Mouse (Mus musculus): ENCODE measurements at regions not wholly inside any gene's neighbourhood (a gene's known extent, or its start where the extent isn't known, plus 50 kb on each side); places are given as distances from the start of the nearest gene placed in this dataset.

DNA sequence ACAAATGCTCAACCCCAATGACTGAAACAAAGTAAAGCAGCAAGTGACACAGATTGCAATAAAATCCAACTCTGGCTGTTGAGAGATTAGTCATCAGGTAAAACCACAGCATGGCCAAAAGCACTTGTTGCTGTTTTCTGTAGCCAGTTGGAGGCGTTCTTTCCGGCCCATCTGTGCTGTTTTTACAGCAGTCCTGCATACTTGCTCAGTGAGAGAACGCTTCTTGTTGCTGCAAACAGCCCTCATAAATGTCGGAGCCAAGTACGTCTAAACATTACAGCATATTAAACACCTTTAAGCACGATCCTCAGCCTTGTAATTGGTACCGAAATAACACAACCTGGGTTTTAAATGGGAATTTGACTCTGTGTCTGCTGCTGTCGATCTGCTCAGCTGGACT is 65.6 kb upstream of the Hs3st3a1 start:
- Histone ChIP-seq H3K4me2 (ENCODE audit: low read length) (no peak overlapping the region), H3K9me3 (ENCODE audit: control insufficient read depth, low read length) (no peaks in the 10 kb centered on the region), H3K36me3 (ENCODE audit: control insufficient read depth, insufficient read depth, low read length) (no peaks in the 10 kb centered on the region), H3K27me3 (ENCODE audit: control insufficient read depth, insufficient read depth, low read length) (no peaks in the 10 kb centered on the region), H3K27ac (replicated peaks; ENCODE audit: low read depth, low read length) (no peak overlapping the region), H3K9ac (replicated peaks; ENCODE audit: low read length) (no peak overlapping the region), H3K4me1 (ENCODE audit: control insufficient read depth, insufficient read depth, low read length) (no peaks in the 10 kb centered on the region), H3K4me3 (replicated peaks; ENCODE audit: low read depth, low read length) (no peak overlapping the region)
- no peak for ATAC-seq (ENCODE audit: low FRiP score, low TSS enrichment)
- no peak for DNase-seq
- WGBS = 81% methylated on average over 8 of the region's 8 CpGs

GRCm38 (mm10) chr11:64335456-64335855 is 99.7 kb upstream of the Hs3st3a1 start:
- Histone ChIP-seq H3K27ac (replicated peaks; ENCODE audit: low read depth, low read length) (no peak overlapping the region), H3K36me3 (ENCODE audit: control insufficient read depth, insufficient read depth, low read length) (no peaks in the 10 kb centered on the region), H3K9ac (replicated peaks; ENCODE audit: low read length) (no peak overlapping the region), H3K4me2 (ENCODE audit: low read length) (no peak overlapping the region), H3K4me1 (ENCODE audit: control insufficient read depth, insufficient read depth, low read length) (no peaks in the 10 kb centered on the region), H3K27me3 (ENCODE audit: control insufficient read depth, insufficient read depth, low read length) (no peaks in the 10 kb centered on the region), H3K4me3 (replicated peaks; ENCODE audit: low read depth, low read length) (no peak overlapping the region), H3K9me3 (ENCODE audit: control insufficient read depth, low read length) (no peaks in the 10 kb centered on the region)
- 80% methylated on average over 11 of the region's 11 CpGs for WGBS
- ATAC-seq (ENCODE audit: low FRiP score, low TSS enrichment) = no peak
- no peak for DNase-seq

DNA sequence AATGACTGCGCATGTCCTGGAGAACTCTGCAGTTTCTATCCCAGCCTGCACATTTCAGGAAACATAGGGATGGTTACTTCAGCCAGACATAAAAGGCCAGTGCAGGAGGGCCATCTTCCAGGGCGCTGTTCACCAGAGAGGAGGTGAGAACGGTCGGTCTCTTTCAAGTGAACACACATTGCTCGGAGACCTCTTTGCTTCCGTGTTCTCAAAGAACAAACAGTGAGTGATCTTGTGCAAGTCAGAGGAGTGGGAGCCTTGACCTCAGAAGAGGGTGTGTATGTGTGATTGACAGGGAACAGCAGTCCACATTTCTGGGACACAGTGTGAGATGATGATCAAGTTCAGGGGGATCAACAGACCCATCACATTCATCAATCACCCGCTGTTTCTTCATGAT is 102.7 kb upstream of the Hs3st3a1 start:
- Histone ChIP-seq H3K9me3 (ENCODE audit: control insufficient read depth, low read length) (no peaks in the 10 kb centered on the region), H3K27me3 (ENCODE audit: control insufficient read depth, insufficient read depth, low read length) (no peaks in the 10 kb centered on the region), H3K4me2 (ENCODE audit: low read length) (no peak overlapping the region), H3K27ac (replicated peaks; ENCODE audit: low read depth, low read length) (no peak overlapping the region), H3K36me3 (ENCODE audit: control insufficient read depth, insufficient read depth, low read length) (no peaks in the 10 kb centered on the region), H3K4me3 (replicated peaks; ENCODE audit: low read depth, low read length) (no peak overlapping the region), H3K9ac (replicated peaks; ENCODE audit: low read length) (no peak overlapping the region), H3K4me1 (ENCODE audit: control insufficient read depth, insufficient read depth, low read length) (no peaks in the 10 kb centered on the region)
- WGBS = 85% methylated on average over 7 of the region's 7 CpGs
- no peak for ATAC-seq (ENCODE audit: low FRiP score, low TSS enrichment)
- no peak for DNase-seq

DNA sequence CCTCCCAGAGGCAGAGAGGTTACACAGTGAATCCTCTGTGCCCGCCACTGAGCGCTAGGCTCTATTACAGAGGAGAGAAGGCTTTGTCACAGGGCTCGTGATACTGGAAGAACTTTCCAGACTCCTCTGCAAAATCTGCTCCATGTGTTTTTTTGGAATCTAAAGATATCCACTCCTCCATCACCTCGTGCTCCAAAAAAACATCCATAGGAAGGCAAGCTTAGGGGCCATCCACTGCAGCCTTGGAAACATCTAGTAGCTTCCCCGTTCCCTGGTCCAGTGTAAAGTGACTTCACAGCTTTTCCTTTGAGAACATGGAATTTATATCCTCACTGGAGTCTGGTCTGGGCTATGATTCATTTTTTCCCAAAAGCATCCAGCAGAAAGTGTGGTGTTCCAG is 103.3 kb upstream of the Hs3st3a1 start:
- DNase-seq = no peak
- no peaks in the 10 kb centered on the region for H3K27me3 ChIP-seq (ENCODE audit: control insufficient read depth, insufficient read depth, low read length)
- 87% methylated on average over 5 of the region's 5 CpGs for WGBS
- H3K27ac ChIP-seq (replicated peaks; ENCODE audit: low read depth, low read length) = no peak overlapping the region
- no peak overlapping the region for H3K9ac ChIP-seq (replicated peaks; ENCODE audit: low read length)
- H3K4me1 ChIP-seq (ENCODE audit: control insufficient read depth, insufficient read depth, low read length) = no peaks in the 10 kb centered on the region
- no peak for ATAC-seq (ENCODE audit: low FRiP score, low TSS enrichment)
- no peaks in the 10 kb centered on the region for H3K36me3 ChIP-seq (ENCODE audit: control insufficient read depth, insufficient read depth, low read length)
- no peak overlapping the region for H3K4me2 ChIP-seq (ENCODE audit: low read length)
- H3K4me3 ChIP-seq (replicated peaks; ENCODE audit: low read depth, low read length) = no peak overlapping the region
- no peaks in the 10 kb centered on the region for H3K9me3 ChIP-seq (ENCODE audit: control insufficient read depth, low read length)

GRCm38 (mm10) chr11:64329129-64329528 is 106.0 kb upstream of the Hs3st3a1 start:
- ATAC-seq (ENCODE audit: low FRiP score, low TSS enrichment) = no peak
- no peak for DNase-seq
- Histone ChIP-seq H3K27me3 (ENCODE audit: control insufficient read depth, insufficient read depth, low read length) (no peaks in the 10 kb centered on the region), H3K4me3 (replicated peaks; ENCODE audit: low read depth, low read length) (no peak overlapping the region), H3K9ac (replicated peaks; ENCODE audit: low read length) (no peak overlapping the region), H3K27ac (replicated peaks; ENCODE audit: low read depth, low read length) (no peak overlapping the region), H3K36me3 (ENCODE audit: control insufficient read depth, insufficient read depth, low read length) (no peaks in the 10 kb centered on the region), H3K4me2 (ENCODE audit: low read length) (no peak overlapping the region), H3K4me1 (ENCODE audit: control insufficient read depth, insufficient read depth, low read length) (no peaks in the 10 kb centered on the region), H3K9me3 (ENCODE audit: control insufficient read depth, low read length) (no peaks in the 10 kb centered on the region)
- WGBS = 79% methylated on average over 3 of the region's 3 CpGs

DNA sequence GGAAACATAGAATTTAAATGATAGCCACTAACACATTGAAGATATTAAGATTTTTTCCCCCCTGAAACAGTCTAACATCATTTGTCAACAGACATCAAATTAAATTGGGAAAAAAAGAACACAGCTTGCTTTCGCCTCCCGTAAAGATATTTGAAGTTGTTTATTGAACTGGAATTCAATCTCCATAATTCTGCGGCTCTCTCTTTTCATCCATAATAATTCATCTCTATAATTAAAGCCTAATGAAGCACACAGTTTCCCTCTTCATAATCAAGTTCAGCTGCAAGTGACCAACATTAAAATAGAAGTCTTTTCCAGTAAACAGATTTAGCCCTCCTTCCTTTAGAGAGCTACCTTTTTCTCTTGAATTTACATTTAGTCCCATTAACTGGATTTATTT is 107.4 kb upstream of the Hs3st3a1 start:
- WGBS = 85% methylated on average over 3 of the region's 3 CpGs
- H3K9ac ChIP-seq (replicated peaks; ENCODE audit: low read length) = no peak overlapping the region
- DNase-seq (no peak), ATAC-seq (ENCODE audit: low FRiP score, low TSS enrichment) (no peak)
- H3K4me3 ChIP-seq (replicated peaks; ENCODE audit: low read depth, low read length) = no peak overlapping the region
- H3K27ac ChIP-seq (replicated peaks; ENCODE audit: low read depth, low read length) = no peak overlapping the region
- H3K36me3 ChIP-seq (ENCODE audit: control insufficient read depth, insufficient read depth, low read length) = no peaks in the 10 kb centered on the region
- H3K27me3 ChIP-seq (ENCODE audit: control insufficient read depth, insufficient read depth, low read length) = no peaks in the 10 kb centered on the region
- no peaks in the 10 kb centered on the region for H3K9me3 ChIP-seq (ENCODE audit: control insufficient read depth, low read length)
- H3K4me1 ChIP-seq (ENCODE audit: control insufficient read depth, insufficient read depth, low read length) = no peaks in the 10 kb centered on the region
- no peak overlapping the region for H3K4me2 ChIP-seq (ENCODE audit: low read length)

DNA sequence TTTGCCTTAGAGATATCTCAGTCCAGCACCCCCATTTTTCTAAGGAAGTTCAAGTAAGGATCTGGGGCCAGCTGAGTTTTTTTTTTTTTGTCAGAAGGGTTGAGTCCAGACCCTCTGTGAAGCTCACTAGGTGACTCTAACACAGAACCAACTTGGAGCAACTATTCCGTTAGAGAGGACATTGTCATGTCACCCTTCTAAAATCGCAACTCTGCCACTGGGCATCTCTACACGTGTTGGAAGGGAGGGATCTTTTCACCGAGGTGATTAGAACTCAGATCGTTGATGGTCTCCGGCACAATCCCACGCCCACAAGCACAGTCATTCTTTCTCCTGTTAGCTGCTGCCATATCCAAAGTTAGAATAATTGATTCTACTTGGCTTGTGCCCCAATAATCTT is 108.5 kb upstream of the Hs3st3a1 start:
- no peak for ATAC-seq (ENCODE audit: low FRiP score, low TSS enrichment)
- H3K27ac ChIP-seq (replicated peaks; ENCODE audit: low read depth, low read length) = no peak overlapping the region
- no peaks in the 10 kb centered on the region for H3K4me1 ChIP-seq (ENCODE audit: control insufficient read depth, insufficient read depth, low read length)
- H3K27me3 ChIP-seq (ENCODE audit: control insufficient read depth, insufficient read depth, low read length) = no peaks in the 10 kb centered on the region
- H3K4me3 ChIP-seq (replicated peaks; ENCODE audit: low read depth, low read length) = no peak overlapping the region
- H3K36me3 ChIP-seq (ENCODE audit: control insufficient read depth, insufficient read depth, low read length) = no peaks in the 10 kb centered on the region
- no peaks in the 10 kb centered on the region for H3K9me3 ChIP-seq (ENCODE audit: control insufficient read depth, low read length)
- 92% methylated on average over 7 of the region's 7 CpGs for WGBS
- H3K9ac ChIP-seq (replicated peaks; ENCODE audit: low read length) = no peak overlapping the region
- no peak for DNase-seq
- H3K4me2 ChIP-seq (ENCODE audit: low read length) = no peak overlapping the region

- H3K27me3 ChIP-seq (ENCODE audit: control insufficient read depth, insufficient read depth, low read length) = no peaks in the 10 kb centered on the region
- WGBS = 88% methylated on average over 8 of the region's 8 CpGs
- ATAC-seq (ENCODE audit: low FRiP score, low TSS enrichment) = no peak
- H3K4me1 ChIP-seq (ENCODE audit: control insufficient read depth, insufficient read depth, low read length) = no peaks in the 10 kb centered on the region
- no peak overlapping the region for H3K4me2 ChIP-seq (ENCODE audit: low read length)
- DNase-seq = no peak
- no peak overlapping the region for H3K4me3 ChIP-seq (replicated peaks; ENCODE audit: low read depth, low read length)
- no peak overlapping the region for H3K27ac ChIP-seq (replicated peaks; ENCODE audit: low read depth, low read length)
- H3K9me3 ChIP-seq (ENCODE audit: control insufficient read depth, low read length) = no peaks in the 10 kb centered on the region
- H3K9ac ChIP-seq (replicated peaks; ENCODE audit: low read length) = no peak overlapping the region
- no peaks in the 10 kb centered on the region for H3K36me3 ChIP-seq (ENCODE audit: control insufficient read depth, insufficient read depth, low read length)
Measured at GRCm38 (mm10) chr11:64321900-64322425, 113.2 kb upstream of the Hs3st3a1 start.

GRCm38 (mm10) chr11:64317458-64317857 is 117.7 kb upstream of the Hs3st3a1 start:
- Histone ChIP-seq H3K27me3 (ENCODE audit: control insufficient read depth, insufficient read depth, low read length) (no peaks in the 10 kb centered on the region), H3K9me3 (ENCODE audit: control insufficient read depth, low read length) (no peaks in the 10 kb centered on the region), H3K36me3 (ENCODE audit: control insufficient read depth, insufficient read depth, low read length) (no peaks in the 10 kb centered on the region), H3K9ac (replicated peaks; ENCODE audit: low read length) (no peak overlapping the region), H3K4me2 (ENCODE audit: low read length) (no peak overlapping the region), H3K4me3 (replicated peaks; ENCODE audit: low read depth, low read length) (no peak overlapping the region), H3K4me1 (ENCODE audit: control insufficient read depth, insufficient read depth, low read length) (no peaks in the 10 kb centered on the region), H3K27ac (replicated peaks; ENCODE audit: low read depth, low read length) (no peak overlapping the region)
- WGBS = 84% methylated on average over 6 of the region's 6 CpGs
- DNase-seq (no peak), ATAC-seq (ENCODE audit: low FRiP score, low TSS enrichment) (no peak)

Measured in midbrain, embryonic 14.5 days (tissue).